Mouse (Mus musculus): ENCODE data around the gene Kcnk7.
A peak's percentile ranks its signal among the peaks of the same experiment; 100 is the strongest.
"Not testable (repeated sequence)": the region's sequence is repeated elsewhere in the genome, so short reads cannot be mapped to it uniquely, and the experiment has no call there.

Kcnk7 gene

DNA sequence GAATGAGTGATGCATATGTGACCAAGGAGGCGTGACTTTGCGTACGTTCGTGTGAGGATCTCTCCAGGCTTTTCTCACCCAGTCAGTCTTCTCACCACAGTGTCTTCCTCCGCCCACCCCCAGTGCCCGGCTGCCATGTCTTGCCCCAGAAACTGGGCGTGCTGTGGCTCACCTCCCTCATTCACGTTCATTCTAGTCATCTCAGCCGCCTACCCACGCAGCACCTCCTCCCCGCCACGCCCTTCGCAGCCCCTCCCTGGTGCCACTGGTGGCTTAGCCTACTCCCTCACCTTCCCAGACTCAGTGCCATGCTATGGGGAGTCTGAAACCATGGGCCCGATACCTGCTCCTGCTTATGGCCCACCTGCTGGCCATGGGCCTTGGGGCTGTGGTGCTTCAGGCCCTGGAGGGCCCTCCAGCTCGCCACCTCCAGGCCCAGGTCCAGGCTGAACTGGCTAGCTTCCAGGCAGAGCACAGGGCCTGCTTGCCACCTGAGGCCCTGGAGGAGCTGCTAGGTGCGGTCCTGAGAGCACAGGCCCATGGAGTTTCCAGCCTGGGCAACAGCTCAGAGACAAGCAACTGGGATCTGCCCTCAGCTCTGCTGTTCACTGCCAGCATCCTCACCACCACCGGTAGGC lies at the start of gene Kcnk7:
Kcnk7 (plus strand) TSS at position 205 of the 638 bp plus-strand sequence.
- DNase-seq, result peak; percentile 19

DNA sequence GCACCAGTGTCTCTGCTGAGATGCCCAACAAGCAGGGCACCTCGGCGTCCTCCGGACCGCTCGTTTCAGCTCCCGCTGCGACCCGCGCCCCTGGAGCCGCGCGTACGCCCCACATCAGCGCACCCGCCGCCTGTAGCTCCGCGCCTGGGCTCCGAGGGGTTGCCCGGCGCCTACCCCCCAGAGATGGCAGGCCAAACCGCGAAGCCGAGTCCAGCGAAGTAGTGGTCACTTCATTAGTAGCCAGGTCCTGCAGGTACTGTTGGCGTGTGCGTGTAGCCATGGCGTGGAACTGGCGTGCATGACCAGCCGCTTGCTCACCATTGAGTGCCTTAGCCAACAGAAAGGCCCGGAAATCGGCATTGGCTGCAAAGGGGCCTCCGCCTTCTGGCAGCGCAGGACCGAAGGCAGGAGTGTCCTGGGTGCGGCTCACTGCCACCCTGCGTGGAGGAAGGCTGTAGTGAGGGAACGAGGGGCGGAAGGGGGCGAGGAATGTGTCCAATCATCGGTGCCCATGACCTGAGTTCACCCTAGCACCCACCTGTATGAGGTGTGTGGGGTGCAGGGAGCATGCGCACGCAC lies 49.4 kb upstream of the Kcnk7 start:
- no peak for DNase-seq

DNA sequence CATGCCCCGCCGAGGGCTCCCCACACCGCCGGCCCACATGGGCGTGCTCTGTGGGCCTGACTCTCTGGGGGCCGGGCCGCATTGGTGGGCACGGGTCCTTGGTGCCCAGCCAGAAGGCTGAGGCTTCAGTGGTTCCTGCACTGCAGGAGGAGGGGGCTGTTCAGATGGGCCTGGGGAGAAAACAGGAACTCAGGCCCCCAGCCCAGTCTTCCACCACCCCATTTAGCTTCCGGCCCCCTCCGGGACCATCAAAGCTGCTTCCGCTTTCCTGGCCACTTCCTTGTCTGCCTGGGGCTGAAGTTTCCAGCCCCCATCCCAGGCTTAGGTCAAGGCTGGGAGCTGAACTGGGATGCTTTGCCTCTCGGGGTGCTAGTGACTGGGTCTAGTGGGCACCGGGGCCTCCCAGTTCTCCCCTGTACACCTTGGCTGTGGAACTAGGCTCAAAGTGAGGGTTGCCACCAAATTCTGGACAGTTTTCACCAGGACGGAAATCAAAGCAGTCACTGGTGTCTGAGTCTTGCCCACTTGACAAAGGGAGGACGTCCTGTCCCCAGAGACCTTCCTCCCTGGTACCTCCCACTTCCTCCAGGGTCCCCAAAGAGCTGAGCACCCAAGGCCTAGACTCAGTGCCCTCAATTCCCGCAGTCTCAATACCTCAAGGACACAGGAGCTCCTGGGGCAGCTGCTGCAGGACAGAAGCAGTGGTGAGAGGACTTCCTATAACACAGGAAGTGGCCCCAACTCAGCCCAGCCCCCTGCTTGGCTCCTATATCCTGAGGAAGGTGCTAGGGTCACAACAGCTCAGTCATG lies 43.0 kb upstream of the Kcnk7 start:
- peak; percentile 75 for DNase-seq

DNA sequence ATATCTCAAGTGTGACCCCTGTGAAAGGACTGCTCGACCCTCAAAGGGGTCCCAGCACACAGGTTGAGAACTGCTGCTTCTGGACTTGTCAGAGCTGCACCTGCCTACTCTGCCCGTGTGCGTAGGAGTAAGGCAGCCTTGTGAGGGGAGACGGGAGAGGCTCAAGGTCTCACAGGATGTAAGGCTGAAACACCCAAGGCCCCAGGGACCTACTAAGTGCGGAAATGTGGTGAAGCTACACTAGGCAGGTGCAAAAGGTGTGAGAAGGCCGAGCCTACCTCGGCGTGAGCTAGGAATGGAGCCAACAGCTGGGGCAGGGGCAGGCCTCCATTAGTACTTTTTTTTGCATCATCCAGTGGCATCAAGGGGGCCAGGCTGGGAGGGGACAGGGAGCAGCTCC lies 41.9 kb upstream of the Kcnk7 start:
- DNase-seq, result peak; percentile 57

DNA sequence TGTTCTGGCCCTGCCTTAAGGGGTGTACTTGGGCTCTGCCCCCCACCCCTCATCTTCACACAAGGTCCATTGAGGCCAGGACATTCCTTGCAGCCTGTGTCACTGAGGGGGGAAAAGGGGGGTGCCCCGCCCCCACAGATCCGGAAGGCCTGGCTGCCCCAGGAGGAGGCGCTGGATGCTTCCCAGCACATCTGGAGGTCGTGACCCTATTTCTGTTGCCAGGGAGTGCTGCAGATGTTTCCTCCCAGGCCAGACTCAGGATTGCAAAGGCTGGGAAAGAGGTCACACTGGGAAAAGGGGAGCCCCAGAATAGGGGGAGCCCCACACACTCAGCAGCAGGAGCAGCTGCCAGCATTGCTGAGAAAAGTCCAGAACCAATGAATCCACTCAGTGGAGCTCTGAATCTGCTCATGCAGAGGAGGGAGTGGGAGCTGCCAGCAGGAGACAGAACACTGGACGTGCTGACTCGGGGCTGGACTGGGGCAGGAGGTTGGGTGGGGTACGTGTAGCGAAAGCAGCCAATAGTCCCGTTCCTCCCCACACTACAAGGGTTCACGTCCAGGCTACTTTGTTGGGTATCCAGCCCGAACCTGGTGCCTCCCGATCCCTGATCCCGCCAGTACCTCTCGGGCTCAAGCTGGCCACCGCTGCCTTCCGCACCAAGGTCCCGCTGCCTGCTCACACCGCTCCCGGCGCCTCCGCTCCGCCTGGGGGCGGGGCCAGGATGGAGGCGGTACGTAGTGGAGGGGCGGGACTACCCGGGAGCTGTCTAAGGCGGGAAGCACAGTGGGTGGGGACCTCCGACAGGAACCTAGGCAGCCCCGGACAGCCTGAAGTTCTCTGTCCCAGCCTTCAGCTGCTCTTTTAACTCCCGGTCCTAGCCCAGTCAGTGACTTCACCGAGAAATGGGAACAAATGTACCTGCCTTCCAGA lies 40.9 kb upstream of the Kcnk7 start, which contains the start of gene Sipa1:
Sipa1 (minus strand) TSS at position 727 of the 933 bp plus-strand sequence.
- peak; percentile 98 for DNase-seq

DNA sequence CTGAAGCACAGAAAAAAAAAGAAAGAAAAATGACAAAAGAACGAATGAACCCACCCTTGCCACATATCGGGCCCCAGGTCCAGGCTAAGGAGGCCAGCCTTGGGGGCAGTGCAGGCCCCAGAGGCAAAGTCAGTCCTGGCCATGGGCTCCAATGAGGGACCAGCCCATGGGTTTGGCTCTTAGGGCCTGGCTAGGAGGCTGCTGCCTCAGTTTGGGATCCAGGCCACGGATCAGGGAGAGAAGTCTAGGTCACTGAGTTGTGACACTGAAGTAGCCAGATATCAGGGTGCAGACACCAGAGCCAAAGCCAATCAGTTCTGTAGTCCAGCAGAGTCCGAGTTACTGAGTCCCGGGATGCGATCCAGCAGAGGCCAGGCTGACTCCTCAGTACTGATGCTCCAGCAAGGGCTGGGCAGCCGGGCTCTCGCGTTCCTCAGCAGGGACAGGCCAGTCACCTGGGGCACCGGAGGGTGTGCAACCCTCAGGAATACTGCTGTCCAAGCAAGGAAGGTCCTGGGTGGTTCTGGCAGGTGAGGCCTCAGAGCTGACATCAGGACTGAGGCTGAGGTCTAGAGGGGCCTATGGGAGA lies 39.4 kb upstream of the Kcnk7 start:
- no peak for DNase-seq

DNA sequence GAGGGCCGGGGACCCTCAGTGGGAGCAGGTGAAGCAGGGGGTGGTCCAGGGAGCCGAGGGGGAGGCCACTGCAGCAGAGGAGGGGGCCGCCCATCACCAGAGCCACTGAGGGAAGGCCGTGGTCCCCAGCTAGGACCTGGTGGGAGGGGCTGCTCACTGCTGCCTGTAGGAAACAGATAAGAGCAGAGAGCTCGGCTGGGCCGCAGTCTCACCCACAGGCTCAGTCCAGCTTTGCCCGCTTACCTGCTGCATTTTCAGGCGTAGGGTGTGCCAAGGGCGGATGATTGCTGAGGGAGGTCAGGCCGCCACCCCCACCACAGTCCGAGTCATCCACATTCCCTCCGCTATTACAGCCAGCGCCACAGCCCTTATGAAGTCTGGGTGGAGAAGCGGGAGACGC lies 38.7 kb upstream of the Kcnk7 start:
- no peak for DNase-seq

DNA sequence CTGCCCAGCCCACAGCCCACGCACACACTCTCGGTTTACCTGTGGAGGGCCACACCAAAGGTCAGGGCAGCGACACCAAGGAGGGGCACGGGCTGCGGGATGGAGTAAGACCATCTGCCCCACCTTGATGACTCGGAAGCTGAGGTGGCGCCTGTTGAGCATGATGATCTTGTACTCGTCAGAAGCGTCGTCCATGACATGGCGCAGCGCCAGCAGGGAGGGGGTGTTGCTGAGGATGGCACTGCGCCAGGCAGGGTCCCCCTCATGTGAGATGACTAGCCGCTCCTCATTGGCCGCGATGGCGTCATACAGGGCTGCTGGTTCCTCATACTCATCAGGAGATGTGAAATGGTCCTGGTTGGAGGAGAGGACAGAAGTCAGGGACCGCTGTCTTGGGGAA lies 37.8 kb upstream of the Kcnk7 start:
- no peak for DNase-seq

DNA sequence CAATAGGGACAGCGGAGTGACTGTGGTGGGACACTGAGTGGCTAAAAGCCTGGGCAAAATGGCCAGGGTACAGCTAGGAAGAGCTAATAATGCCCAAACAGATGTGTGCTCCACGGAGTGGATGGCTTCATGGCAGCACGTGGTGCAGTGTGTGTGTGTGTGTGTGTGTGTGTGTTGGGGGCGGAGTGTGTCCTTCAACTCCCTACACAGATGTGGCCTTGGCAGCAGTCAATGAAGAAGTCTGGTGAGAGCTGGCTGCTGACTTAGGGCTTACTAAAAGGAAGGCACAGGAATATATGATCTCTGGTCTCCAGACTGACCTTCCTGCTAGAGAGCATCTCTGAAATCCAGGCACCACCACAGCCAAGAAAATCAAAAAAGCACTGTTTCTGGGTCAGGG lies 35.8 kb upstream of the Kcnk7 start:
- DNase-seq, result no peak

DNA sequence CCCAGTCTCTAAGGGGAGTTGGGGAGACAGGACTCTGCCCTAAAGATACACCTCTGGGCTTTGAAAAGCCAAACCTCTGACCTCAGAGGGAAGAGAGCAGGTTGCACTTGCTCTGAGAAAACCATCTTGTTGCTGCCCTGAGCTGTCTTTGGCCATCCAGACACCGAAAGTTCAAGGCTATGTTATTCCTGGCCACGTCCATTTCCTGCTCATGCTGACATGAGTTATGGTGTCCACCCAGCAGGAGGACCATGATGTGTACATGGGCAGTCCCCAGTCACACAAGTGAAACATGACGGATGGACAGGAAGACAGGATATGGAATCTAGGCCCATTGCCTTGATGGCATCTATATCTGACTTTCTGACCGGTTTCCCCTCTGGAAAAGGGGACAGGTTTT lies 23.7 kb upstream of the Kcnk7 start:
- DNase-seq, result no peak

DNA sequence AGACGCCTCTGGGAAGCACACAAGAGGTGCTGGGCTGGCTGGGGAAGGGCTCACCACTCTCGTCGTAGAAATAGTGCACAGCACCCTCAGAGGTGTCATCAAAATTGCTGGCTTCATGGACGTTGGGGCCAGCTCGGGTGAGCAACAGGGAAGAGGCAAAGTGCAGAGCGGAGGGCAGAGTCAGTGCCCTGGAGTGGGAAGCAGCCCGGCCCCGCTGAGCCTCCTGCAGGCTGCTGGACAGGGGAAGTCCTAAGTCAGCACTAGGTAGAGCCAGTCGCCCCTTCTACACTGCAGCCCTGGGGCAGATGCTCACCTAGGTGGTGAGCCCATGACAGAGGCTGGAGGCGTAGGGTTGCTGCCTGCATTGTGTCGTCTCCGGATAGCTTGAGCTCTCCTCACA lies 19.9 kb upstream of the Kcnk7 start:
- no peak for DNase-seq

DNA sequence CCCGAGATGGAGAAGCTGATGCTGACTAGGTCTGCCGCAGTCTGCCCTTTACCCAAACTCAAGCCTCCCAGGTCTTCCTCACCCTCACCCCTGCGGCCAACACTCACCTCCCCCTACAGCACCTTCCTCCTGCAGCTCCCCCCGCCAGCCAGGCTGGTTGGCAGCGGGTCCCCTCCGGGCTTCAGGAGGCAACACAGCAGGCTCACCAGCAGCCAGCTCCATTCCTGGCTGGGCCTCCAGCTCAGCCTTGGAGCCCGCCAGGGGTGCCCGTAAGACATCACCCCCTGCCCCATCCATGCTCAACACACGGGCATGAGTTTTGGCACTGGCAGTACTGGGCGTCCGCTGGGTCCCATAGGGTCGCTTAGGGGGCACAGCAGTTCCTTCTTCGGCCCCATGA lies 19.2 kb upstream of the Kcnk7 start:
- no peak for DNase-seq

DNA sequence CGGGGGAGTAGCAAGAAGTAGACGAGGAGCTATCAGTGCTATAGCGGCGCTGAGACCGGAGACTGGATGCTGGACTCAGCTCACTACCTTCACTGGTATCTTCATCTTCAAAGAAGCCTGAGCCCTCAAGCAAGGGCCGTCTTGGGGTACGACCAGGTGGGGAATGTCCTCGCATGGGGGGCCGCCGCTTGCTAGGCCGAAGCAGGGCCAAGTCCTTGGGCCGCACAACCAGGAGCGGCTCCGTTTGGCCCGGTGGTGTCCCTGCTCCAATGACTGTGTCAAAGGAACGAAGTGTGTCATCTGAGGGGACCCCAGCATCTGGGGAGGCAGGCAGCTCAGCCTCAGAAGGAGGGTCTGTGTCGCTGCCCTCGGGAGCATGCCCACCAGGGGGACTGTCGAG lies 18.7 kb upstream of the Kcnk7 start:
- DNase-seq, result no peak

DNA sequence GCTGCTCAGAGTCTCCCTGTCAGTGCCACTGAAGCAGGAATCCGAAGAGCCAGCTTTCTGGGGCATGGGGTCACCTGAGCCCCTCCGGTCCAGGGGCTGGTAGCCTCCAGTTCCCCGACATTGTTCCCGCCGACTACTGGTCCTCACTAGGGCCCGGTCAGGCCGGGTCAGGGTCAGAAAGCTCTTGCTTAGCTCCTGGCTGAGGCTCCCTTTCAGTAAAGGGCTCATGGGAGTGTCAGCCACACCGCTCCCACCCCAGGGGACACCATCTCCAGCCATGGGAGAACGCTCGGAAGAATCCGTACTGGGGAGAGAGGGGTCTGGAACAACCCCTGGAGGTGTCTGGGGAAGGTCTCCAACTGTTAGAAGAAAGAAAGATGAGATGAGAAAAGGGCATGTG lies 18.3 kb upstream of the Kcnk7 start:
- DNase-seq, result no peak

DNA sequence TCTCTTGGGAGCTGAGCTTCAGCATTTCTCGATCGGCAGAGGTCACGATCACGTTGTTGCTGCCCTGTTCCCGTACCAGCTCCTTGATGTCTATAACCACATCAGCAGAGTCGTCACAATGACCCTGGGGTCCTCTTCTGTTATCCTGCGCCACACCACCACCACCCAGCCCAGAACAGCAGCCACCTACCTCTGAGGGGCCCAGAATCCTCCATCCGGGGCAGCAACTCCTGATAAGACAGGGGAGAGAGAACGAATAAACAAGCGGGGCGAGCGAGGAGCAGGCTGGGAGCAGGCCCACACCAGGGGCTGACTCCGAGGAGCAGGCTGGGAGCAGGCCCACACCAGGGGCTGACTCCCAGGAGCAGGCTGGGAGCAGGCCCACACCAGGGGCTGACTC lies 17.7 kb upstream of the Kcnk7 start:
- DNase-seq, result no peak

DNA sequence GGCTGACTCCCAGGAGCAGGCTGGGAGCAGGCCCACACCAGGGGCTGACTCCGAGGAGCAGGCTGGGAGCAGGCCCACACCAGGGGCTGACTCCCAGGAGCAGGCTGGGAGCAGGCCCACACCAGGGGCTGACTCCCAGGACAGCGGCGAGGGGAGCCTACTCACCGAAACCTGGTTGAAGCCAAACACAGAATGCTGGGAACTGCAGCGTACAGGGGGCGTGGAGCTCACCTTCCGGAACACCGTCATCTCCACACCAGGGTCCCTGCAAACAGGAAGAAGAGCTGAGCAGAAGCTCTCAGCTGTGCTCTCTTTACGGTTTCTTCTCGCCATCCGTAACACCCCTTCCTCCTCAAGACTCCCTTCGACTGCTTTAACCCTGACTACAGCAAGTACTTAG lies 17.2 kb upstream of the Kcnk7 start:
- DNase-seq, result not testable (repeated sequence)

DNA sequence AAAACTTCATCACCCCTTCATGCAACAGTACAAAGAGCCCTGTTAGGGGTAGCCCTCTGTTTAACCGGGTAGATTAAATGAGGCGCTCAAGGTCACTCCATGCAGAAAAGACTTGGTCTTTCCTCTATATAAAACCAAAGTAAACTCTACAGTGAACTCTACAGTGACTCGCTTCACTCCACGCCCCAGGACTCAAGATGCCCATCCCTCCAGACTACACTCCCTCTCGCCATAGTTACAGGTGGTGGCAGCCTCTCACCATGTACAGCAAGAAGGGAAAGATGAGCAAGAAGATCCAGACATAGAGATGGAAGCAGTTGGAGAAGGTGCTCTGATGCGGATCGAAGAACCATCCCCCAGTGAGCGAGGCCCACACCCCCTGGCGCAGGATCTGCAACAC lies 16.4 kb upstream of the Kcnk7 start:
- DNase-seq, result no peak

DNA sequence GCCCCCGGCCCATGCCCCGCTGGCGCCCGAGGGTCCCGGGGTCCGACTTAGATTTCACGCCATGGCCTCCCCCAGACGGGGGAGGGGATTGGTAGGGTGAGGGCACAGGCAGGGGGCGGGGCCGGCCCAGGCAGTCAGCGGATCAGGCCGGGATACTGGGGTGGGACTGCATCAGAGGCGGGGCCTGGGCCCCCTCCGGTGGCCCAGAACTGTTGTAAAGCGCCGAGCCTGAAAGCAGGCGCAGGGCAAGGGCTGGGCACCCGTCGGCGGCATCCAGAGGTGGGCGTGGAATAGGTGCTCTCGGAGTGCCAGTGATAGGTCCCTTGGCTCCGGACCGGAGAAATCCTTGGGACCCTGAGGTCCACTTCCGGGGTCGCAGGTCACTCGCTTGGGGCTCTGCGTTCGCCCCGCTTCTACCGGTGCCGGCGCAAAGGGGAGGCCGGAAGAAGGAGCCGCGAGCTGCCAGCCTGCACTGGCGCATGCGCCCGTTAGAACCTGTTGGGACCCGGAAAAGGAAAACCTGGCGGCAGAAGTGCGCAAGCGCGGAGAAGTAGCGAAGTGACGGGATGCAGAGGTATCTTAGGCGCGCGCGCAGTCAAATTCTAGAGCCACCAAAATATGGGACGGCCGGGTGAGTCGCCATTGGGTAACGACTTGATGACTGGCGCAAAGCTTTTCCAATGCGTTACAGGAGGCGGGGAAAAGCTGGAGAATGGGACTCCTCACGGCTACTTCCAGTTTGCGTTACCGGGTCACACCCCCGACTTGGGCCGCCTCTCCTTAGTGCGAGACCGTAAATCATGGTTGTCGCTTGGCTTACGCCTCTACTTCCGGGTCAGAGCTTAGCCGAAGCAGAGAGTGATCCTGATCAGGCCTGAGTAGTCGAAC lies 15.7 kb upstream of the Kcnk7 start, which contains the start of the genes Map3k11 and Pcnx3:
Map3k11 (plus strand) TSS at position 543 of the 888 bp plus-strand sequence.
Pcnx3 (minus strand) TSS at position 709 of the 888 bp plus-strand sequence.
- DNase-seq, result peak; percentile 97

DNA sequence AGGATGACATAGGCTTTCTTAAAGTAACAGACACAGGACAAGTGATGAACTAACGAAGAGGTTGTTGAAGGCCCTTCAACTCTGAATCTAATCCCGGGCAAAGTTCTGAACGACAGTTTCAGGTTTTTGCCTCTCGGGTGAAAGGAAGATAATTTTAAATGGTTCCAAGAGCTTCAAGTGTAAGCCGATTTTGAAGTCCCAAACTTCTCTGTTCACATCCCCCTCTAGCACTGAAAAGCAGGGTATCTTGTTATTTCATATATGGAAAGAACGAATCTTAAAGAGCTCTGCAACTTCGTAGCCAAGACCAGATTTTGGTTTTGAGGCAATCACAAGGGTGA lies 15.1 kb upstream of the Kcnk7 start:
- no peak for DNase-seq

DNA sequence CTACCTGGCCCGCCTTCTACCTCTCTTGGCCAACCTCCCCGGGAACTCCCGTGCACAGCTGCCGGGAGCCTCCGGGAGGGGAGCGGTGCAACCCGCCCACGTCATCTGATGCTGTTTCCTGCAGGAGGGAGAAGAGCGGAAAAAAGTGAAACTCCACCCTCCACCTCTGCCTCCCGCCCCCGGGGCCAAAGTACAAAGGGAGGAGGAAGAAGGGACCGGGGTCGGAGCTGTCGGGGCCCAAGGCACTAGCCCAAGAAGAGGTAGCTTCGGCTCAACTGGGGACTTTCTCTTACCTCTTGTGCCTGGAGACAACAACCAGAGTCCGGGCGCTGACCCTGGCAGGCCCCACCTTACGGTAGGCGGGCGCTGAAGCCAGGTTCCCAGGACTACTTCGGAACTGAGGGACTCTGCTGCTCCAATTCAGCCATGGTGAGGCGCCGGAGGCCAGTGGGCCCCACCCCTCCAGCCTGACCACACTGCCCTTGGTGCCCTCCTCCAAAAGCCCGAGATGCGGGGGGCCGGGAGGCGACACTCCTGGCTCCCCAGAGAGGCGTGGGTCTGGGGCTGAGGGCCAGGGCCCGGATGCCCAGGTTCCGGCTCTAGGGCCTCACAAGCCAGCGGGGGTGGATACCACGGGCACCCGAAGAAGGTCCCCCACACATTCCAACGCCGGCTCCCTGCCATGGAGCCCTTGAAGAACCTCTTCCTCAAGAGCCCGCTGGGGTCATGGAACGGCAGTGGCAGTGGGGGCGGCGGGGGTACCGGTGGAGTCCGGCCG lies 14.4 kb upstream of the Kcnk7 start:
- DNase-seq, result peak; percentile 91

DNA sequence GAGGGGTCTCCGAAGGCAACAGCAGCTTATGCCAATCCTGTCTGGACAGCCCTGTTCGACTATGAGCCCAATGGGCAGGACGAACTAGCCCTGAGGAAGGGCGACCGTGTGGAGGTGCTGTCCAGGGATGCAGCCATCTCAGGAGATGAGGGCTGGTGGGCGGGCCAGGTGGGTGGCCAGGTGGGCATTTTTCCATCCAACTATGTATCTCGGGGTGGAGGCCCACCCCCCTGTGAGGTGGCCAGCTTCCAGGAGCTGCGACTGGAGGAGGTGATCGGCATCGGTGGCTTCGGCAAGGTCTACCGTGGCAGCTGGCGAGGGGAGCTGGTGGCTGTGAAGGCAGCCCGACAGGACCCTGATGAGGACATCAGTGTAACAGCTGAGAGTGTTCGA lies 13.8 kb upstream of the Kcnk7 start:
- no peak for DNase-seq

All from thymus, postnatal 25 days (tissue).